Mouse (Mus musculus): Measurements from ENCODE around the gene Cops6. TPM values are rescaled to one million over a fixed set of nuclear protein-coding genes. Genes with fewer than 3 reads are reported as not detected.

The Cops6 gene
- polyA plus RNA-seq, 1 experiment from 2014 or later, result 308 TPM

DNA sequence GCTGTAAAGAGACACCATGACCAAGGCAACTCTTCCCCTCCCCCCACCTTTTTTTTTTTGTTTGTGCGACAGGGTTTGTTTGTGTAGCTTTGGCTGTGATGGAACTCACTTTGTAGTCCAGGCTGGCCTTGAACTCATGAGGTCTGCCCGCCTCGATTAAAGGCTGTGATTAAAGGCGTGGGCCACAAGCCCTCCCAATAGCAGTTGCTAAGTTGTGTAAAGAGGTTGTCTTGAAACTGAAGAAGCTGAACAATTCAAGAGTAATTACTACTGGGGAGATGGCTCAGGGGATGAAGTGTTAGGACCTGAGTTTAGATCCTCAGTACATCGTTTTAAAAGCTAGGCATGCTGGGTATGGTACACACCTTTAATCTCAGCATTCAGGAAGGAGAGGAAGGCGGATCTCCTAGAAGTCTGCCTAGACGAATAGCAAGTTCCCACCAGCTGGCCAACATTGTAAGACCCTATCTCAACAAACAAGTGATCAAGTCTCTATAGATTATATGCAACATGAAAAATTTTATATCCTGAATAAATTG, 578 bp upstream of the Cops6 start:
- ATAC-seq, result peak; percentile 1; the same call in 1 of the 2 replicates
- Histone ChIP-seq H3K9ac (peak overlapping the region; percentile 89), H3K27ac (0 out of 2 replicates have a peak overlapping the region, but pooled peaks have one; percentile 21), H3K36me3 (ENCODE audit: poor library complexity, severe bottlenecking) (peaks cover 29% of the 10 kb centered on the region), H3K4me2 (peak overlapping the region; percentile 89), H3K9me3 (replicated peaks) (no peaks in the 10 kb centered on the region), H3K4me3 (peak overlapping the region; percentile 82), H3K4me1 (peaks cover 11% of the 10 kb centered on the region), H3K27me3 (no peaks in the 10 kb centered on the region)
- WGBS, result 62% methylated on average over 7 of the region's 7 CpGs

DNA sequence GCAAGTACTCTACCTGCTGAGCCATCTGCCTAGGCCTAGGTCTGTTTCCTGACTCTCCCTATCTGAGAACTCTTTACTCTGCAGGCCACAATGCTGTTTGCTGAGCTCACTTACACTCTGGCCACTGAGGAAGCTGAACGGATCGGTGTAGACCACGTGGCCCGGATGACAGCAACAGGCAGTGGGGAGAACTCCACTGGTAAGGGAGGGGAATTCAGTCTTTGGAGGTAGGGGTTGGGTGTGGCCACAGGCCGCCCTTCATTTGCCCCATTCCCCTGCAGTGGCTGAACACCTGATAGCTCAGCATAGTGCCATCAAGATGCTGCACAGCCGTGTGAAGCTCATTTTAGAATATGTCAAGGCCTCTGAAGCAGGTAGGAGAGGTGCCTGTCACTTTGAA, 2.2 kb downstream of the Cops6 start:
- Histone ChIP-seq H3K9me3 (replicated peaks) (no peaks in the 10 kb centered on the region), H3K9ac (no peak overlapping the region), H3K27ac (no peak overlapping the region), H3K4me1 (peaks cover 11% of the 10 kb centered on the region), H3K36me3 (ENCODE audit: poor library complexity, severe bottlenecking) (peaks cover 57% of the 10 kb centered on the region), H3K4me2 (no peak overlapping the region), H3K4me3 (no peak overlapping the region), H3K27me3 (no peaks in the 10 kb centered on the region)
- no peak for ATAC-seq
- WGBS, result 80% methylated on average over 6 of the region's 6 CpGs

DNA sequence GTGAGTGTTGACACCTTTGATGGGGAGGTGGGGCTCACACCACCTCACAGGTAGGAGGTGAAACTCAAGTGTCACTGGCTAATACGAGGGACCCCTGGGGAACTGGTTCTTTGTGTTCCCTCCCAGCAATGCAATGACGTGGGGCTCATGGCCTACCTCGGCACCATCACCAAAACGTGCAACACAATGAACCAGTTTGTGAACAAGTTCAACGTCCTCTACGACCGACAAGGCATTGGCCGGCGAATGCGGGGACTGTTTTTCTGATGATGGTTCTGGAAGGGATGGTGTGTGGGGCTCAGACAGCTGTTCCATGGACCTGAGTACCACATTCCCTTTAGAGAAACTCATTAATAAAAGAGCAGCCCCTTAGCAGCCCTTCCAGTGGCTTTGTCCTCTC, 2.7 kb downstream of the Cops6 start:
- H3K4me3 ChIP-seq, result no peak overlapping the region
- peaks cover 11% of the 10 kb centered on the region for H3K4me1 ChIP-seq
- 62% methylated on average over 10 of the region's 10 CpGs for WGBS

GRCm38 (mm10) chr5:138165594-138165993, 4.7 kb downstream of the Cops6 start:
- no peak overlapping the region for H3K27ac ChIP-seq
- H3K4me1 ChIP-seq, result peaks cover 22% of the 10 kb centered on the region
- 80% methylated on average over 8 of the region's 8 CpGs for WGBS
- H3K9me3 ChIP-seq (replicated peaks), result no peaks in the 10 kb centered on the region
- H3K36me3 ChIP-seq (ENCODE audit: poor library complexity, severe bottlenecking), result peaks cover 74% of the 10 kb centered on the region
- peak overlapping the region; percentile 13; the same call in 1 of the 2 replicates for H3K9ac ChIP-seq
- no peak overlapping the region for H3K4me3 ChIP-seq
- H3K27me3 ChIP-seq, result no peaks in the 10 kb centered on the region
- no peak overlapping the region for H3K4me2 ChIP-seq
- ATAC-seq, result no peak

More for the DNA sequence above, 2.7 kb downstream of the Cops6 start:
- no peak overlapping the region for H3K4me2 ChIP-seq
- H3K36me3 ChIP-seq (ENCODE audit: poor library complexity, severe bottlenecking), result peaks cover 61% of the 10 kb centered on the region
- H3K27me3 ChIP-seq, result no peaks in the 10 kb centered on the region
- H3K27ac ChIP-seq, result no peak overlapping the region
- no peaks in the 10 kb centered on the region for H3K9me3 ChIP-seq (replicated peaks)
- no peak for ATAC-seq
- H3K9ac ChIP-seq, result no peak overlapping the region

- H3K4me2 ChIP-seq, result peak overlapping the region; percentile 87
- H3K9me3 ChIP-seq (replicated peaks), result no peaks in the 10 kb centered on the region
- H3K27me3 ChIP-seq, result no peaks in the 10 kb centered on the region
- H3K36me3 ChIP-seq (ENCODE audit: poor library complexity, severe bottlenecking), result peaks cover 57% of the 10 kb centered on the region
- H3K4me1 ChIP-seq, result peaks cover 37% of the 10 kb centered on the region
- H3K9ac ChIP-seq, result peak overlapping the region; percentile 79
- WGBS, result under 1% methylated on average over 47 of the region's 47 CpGs
- ATAC-seq, result peak; percentile 88
- peak overlapping the region; percentile 78 for H3K4me3 ChIP-seq
- H3K27ac ChIP-seq, result peak overlapping the region; percentile 95
These were observed 10.2 kb downstream of the Cops6 start for GRCm38 (mm10) chr5:138170936-138171561.

DNA sequence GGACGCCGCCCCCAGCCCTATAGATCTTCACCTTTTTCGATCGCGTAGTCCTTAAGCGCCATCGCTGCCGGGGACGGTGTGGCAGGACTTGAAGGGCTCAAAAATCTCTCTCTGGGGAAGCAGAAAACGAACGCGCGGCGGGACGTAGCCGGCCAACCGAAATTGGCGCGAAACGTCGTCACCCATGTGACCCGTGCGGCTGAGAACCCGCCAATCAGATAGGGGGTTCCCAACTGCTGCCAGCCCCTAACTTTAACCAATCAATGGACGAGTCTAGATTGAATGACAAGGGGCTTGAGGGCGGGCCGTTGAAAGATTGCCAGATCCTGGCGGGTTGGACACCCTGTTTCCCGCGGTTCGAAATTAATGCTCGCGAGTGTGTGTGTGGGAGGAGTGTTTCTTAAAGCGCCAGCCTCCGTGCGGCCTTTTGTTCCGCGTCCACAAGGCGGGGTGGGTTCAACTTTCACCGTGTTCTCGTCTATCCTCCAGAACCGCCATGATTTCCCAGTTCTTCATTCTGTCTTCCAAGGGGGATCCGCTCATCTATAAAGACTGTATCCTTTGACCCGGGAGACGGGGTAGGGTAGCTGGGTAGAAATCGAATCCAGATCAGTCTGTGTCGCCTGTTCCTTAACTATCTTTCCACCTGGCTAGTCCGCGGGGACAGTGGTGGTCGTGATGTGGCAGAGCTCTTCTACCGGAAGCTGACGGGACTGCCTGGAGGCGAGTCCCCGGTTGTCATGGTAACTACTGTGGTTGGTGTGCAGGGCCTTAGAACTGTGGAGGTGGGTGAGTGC, 11.0 kb downstream of the Cops6 start, which contains the start of the genes Ap4m1 and Mcm7:
Gene Ap4m1, plus strand, starts transcription at position 308 of the 797 bp plus-strand sequence.
Gene Mcm7, minus strand, starts transcription at position 728 of the 797 bp plus-strand sequence.
- WGBS, result under 1% methylated on average over 54 of the region's 54 CpGs
- Histone ChIP-seq H3K9ac (peak within 1 kb of the TSS; percentile 79), H3K27ac (peak within 1 kb of the TSS; percentile 95), H3K4me3 (peak within 1 kb of the TSS; percentile 78), H3K4me1 (peaks cover 37% of the 10 kb centered on the region), H3K27me3 (no peaks in the 10 kb centered on the region), H3K4me2 (peak within 1 kb of the TSS; percentile 87), H3K9me3 (replicated peaks) (no peaks in the 10 kb centered on the region), H3K36me3 (ENCODE audit: poor library complexity, severe bottlenecking) (peaks cover 57% of the 10 kb centered on the region)
- peak; percentile 93 for ATAC-seq

GRCm38 (mm10) chr5:138173217-138173616, 12.3 kb downstream of the Cops6 start:
- Histone ChIP-seq H3K4me2 (peak overlapping the region; percentile 87), H3K27ac (no peak overlapping the region), H3K9me3 (replicated peaks) (no peaks in the 10 kb centered on the region), H3K9ac (no peak overlapping the region), H3K27me3 (no peaks in the 10 kb centered on the region), H3K4me3 (0 out of 2 replicates have a peak overlapping the region, but pooled peaks have one; percentile 78), H3K4me1 (peaks cover 37% of the 10 kb centered on the region), H3K36me3 (ENCODE audit: poor library complexity, severe bottlenecking) (peaks cover 57% of the 10 kb centered on the region)
- WGBS, result 87% methylated on average over 3 of the region's 3 CpGs
- no peak for ATAC-seq

DNA sequence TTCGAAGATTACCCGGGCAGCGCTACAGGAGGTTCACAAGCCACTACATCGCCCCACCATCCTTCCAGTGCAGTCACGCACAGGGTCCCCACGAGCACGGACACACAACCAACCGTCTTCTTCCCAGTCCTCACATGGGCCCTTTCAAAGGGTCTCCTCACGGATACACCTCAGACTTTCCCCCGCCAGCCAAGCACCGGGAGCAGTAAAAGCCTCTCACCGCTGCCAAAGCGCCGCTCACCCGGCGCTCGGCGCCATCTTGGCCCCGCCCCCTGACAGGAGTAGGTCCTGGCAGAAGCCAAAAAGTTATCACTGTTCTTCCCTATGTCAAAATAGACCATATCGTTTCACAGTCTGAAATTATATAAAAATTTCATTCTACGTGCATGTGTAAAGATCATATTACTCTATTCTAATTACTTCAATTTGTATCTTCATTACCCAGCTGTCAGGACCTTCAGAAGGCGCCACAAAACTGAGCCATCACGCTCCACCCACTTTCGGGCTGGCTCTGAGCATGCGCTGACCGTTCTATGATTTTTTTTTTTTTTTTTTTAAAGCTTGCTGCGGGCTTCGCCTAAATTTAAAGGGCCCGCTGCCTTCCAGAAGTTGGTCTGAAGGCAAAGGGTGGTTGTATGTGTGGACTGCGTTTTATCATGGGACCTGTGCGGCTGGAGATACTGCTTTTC, 26.2 kb downstream of the Cops6 start, which contains the start of the genes Taf6 and Cnpy4:
Gene Taf6, minus strand, starts transcription at position 502 of the 689 bp plus-strand sequence.
Gene Cnpy4, plus strand, starts transcription at position 536 of the 689 bp plus-strand sequence.
- H3K4me3 ChIP-seq, result peak within 1 kb of the TSS; percentile 85
- no peaks in the 10 kb centered on the region for H3K27me3 ChIP-seq
- peak; percentile 85 for ATAC-seq
- H3K36me3 ChIP-seq (ENCODE audit: poor library complexity, severe bottlenecking), result peaks cover 47% of the 10 kb centered on the region
- peak within 1 kb of the TSS; percentile 65 for H3K27ac ChIP-seq
- H3K4me2 ChIP-seq, result peak within 1 kb of the TSS; percentile 74
- under 1% methylated on average over 31 of the region's 31 CpGs for WGBS
- no peaks in the 10 kb centered on the region for H3K9me3 ChIP-seq (replicated peaks)
- peak within 1 kb of the TSS; percentile 79 for H3K9ac ChIP-seq
- H3K4me1 ChIP-seq, result peaks cover 21% of the 10 kb centered on the region

GRCm38 (mm10) chr5:138187661-138188306, 26.9 kb downstream of the Cops6 start:
- Histone ChIP-seq H3K36me3 (ENCODE audit: poor library complexity, severe bottlenecking) (peaks cover 47% of the 10 kb centered on the region), H3K27ac (peak overlapping the region; percentile 65), H3K4me1 (peaks cover 21% of the 10 kb centered on the region), H3K9me3 (replicated peaks) (no peaks in the 10 kb centered on the region), H3K4me2 (peak overlapping the region; percentile 74), H3K4me3 (peak overlapping the region; percentile 85), H3K9ac (peak overlapping the region; percentile 79), H3K27me3 (no peaks in the 10 kb centered on the region)
- peak; percentile 88 for ATAC-seq
- whole genome bisulfite sequencing, result 0% methylated on average over 10 of the region's 10 CpGs

DNA sequence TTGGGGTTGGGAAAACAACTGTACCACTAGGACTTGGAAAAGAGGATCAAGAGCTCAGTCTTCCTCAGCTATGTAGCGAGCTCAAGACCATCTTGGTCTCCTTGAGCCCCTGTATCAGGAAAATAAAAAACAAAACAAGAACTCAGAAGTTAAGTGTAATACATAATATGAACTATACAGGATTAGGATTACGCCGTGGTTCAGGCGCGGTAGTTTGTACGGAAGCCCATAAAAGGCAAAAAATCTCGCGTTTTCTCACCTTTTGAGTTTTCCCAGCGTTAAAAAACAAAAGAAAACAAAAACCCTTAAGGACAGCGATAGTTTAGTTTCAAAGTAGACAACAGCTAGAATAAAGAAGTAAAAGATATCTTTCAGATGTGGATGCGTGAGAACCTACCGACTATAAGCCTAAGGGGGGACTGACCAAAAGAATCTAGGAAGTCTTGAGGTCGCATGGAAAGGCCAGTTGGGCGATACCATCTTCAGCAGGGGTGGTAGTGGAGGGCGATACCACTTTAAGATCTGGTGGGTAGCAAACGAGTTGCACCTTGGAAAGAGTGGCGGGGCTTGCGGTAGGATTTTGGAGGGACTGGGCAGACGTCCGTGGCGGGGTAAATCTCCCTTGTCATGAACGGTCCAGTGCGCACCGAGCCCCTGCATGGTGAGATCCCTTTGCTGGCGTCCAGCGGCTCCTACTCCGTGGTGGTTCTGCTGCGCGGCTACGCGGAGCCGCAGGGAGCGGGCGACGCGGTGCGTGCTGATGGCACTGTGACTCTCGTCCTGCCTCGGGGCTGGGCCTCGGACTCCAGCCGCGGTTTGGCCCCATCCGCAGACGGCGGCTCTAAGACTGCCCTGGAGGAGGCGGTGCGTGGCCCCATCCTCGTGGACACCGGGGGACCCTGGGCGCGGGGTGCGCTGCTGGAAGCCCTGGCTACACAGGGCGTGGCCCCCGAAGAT, 33.2 kb downstream of the Cops6 start, which contains the start of gene Mblac1:
Gene Mblac1, plus strand, starts transcription at position 544 of the 957 bp plus-strand sequence.
- Histone ChIP-seq H3K27me3 (no peaks in the 10 kb centered on the region), H3K9me3 (replicated peaks) (no peaks in the 10 kb centered on the region), H3K4me1 (peaks cover 17% of the 10 kb centered on the region), H3K4me2 (peak within 1 kb of the TSS; percentile 96), H3K36me3 (ENCODE audit: poor library complexity, severe bottlenecking) (peaks cover 36% of the 10 kb centered on the region), H3K4me3 (peak within 1 kb of the TSS; percentile 77), H3K9ac (peak within 1 kb of the TSS; percentile 91), H3K27ac (peak within 1 kb of the TSS; percentile 81)
- ATAC-seq, result peak; percentile 87
- WGBS, result 8% methylated on average over 54 of the region's 54 CpGs

Measured in forebrain, embryonic 13.5 days (tissue).